Mouse (Mus musculus) lung, embryonic 16.5 days (tissue): ENCODE data around the gene Fbxl14. TPM values are rescaled to one million over a fixed set of nuclear protein-coding genes. Genes with fewer than 3 reads are reported as not detected.
"Not testable (repeated sequence)": the region's sequence is repeated elsewhere in the genome, so short reads cannot be mapped to it uniquely, and the experiment has no call there.

Experiments
- ATAC-seq: fragments of 200-750 bp; cut with Nextera tagmentation; 2 replicates; pipeline ENCODE4 v1.8.0; 2017; ENCODE audit warnings: low read depth, mild to moderate bottlenecking, moderate library complexity
- H3K27ac ChIP-seq: fragments of 300-500 bp; sonication (generic); 2 replicates; pipeline ENCODE4 v1.5.1; 2014; ENCODE audit warnings: mild to moderate bottlenecking, control low read depth, low read length
- H3K27me3 ChIP-seq: fragments of 300-500 bp; sonication (generic); 2 replicates; pipeline ENCODE4 v1.6.1; 2014; ENCODE audit warnings: low read depth, low read length, mixed read lengths; ENCODE audit not compliant: control insufficient read depth, insufficient read depth
- H3K36me3 ChIP-seq: fragments of 300-500 bp; sonication (generic); 2 replicates; pipeline ENCODE4 v1.6.1; 2014; ENCODE audit warnings: low read length; ENCODE audit not compliant: control insufficient read depth, insufficient read depth
- H3K4me1 ChIP-seq: fragments of 300-500 bp; sonication (generic); replicated peaks from 2 replicates; pipeline ENCODE4 v1.6.1; 2014; ENCODE audit warnings: low read length, mixed read lengths; ENCODE audit not compliant: control insufficient read depth, insufficient read depth
- H3K4me2 ChIP-seq: fragments of 300-500 bp; sonication (generic); 2 replicates; pipeline ENCODE4 v1.6.1; 2014; ENCODE audit warnings: low read depth, low read length, control low read depth
- H3K4me3 ChIP-seq: fragments of 300-500 bp; sonication (generic); 2 replicates; pipeline ENCODE4 v1.5.1; 2014; ENCODE audit warnings: mild to moderate bottlenecking, low read length, control low read depth
- H3K9ac ChIP-seq: fragments of 300-500 bp; sonication (generic); 2 replicates; pipeline ENCODE4 v1.6.1; 2014; ENCODE audit warnings: low read length, control low read depth
- H3K9me3 ChIP-seq: fragments of 300-500 bp; sonication (generic); 2 replicates; pipeline ENCODE4 v1.6.1; 2016; ENCODE audit warnings: low read length; ENCODE audit not compliant: control insufficient read depth
- WGBS: fragments of 180-500 bp; shearing (Covaris S2); extraction: QIAGEN DNeasy Blood & Tissue Kit; methylation state at CpG from one replicate; pipeline ENCODE4 v1.1.7; 2014; 5-methylcytosine and 5-hydroxymethylcytosine counted together
- polyA plus RNA-seq: library from polyadenylated mRNA; unstranded; fragments of >200 nt; fragmentation: Nextera tagmentation; extraction: Ambion mirVana; gene quantifications from 2 replicates; pipeline ENCODE4 v1.2.1, GENCODE M21; 2015

Fbxl14 gene
- polyA plus RNA-seq, 1 experiment from 2014 or later: 4.0 TPM

- peak; percentile 93 for ATAC-seq
- H3K9ac ChIP-seq: peak overlapping the region; percentile 90
- H3K27me3 ChIP-seq: no peaks in the 10 kb centered on the region
- 1% methylated on average over 46 of the region's 49 CpGs for WGBS
- peaks cover 38% of the 10 kb centered on the region for H3K4me1 ChIP-seq
- H3K36me3 ChIP-seq: no peaks in the 10 kb centered on the region; the same call in 1 of the 2 replicates
- H3K9me3 ChIP-seq: no peaks in the 10 kb centered on the region
- H3K4me3 ChIP-seq: peak overlapping the region; percentile 82
- peak overlapping the region; percentile 98 for H3K27ac ChIP-seq
- H3K4me2 ChIP-seq: peak overlapping the region; percentile 98
Measured at GRCm38 (mm10) chr6:119478560-119479342, 717 bp upstream of the Fbxl14 start.

GRCm38 (mm10) chr6:119479876-119480705 lies 623 bp downstream of the Fbxl14 start:
- peak overlapping the region; percentile 90 for H3K9ac ChIP-seq
- peak overlapping the region; percentile 82 for H3K4me3 ChIP-seq
- peak; percentile 21 for ATAC-seq
- H3K4me2 ChIP-seq: peak overlapping the region; percentile 98
- peaks cover 40% of the 10 kb centered on the region for H3K4me1 ChIP-seq
- H3K9me3 ChIP-seq: no peaks in the 10 kb centered on the region
- peak overlapping the region; percentile 98 for H3K27ac ChIP-seq
- H3K27me3 ChIP-seq: no peaks in the 10 kb centered on the region
- H3K36me3 ChIP-seq: no peaks in the 10 kb centered on the region; the same call in 1 of the 2 replicates
- under 1% methylated on average over 67 of the region's 70 CpGs for WGBS

DNA sequence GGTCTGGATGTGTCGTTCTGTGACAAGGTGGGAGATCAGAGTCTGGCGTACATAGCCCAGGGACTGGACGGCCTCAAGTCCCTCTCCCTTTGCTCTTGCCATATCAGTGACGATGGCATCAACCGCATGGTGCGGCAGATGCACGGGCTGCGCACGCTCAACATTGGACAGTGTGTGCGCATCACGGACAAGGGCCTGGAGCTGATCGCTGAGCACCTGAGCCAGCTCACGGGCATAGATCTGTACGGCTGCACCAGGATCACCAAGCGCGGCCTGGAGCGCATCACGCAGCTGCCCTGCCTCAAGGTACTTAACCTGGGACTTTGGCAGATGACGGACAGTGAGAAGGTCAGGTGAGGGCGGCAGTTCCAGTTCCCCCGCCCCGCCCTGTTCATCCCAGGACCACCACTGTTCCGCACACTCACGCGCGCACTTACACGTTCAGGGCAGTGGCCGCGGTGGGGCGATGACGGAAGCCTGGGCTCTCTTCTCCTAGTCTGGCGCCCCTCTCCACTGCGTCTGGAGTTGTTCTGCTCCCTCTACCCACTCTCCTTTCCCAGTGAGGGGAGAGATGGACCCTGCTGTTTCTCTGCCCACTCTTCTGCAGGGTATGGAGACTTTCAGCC lies 1.4 kb downstream of the Fbxl14 start:
- ATAC-seq: no peak
- peak overlapping the region; percentile 90 for H3K9ac ChIP-seq
- peaks cover 46% of the 10 kb centered on the region for H3K4me1 ChIP-seq
- 2% methylated on average over 33 of the region's 33 CpGs for WGBS
- H3K27ac ChIP-seq: peak overlapping the region; percentile 98
- no peaks in the 10 kb centered on the region; the same call in 1 of the 2 replicates for H3K36me3 ChIP-seq
- H3K4me2 ChIP-seq: peak overlapping the region; percentile 98
- no peaks in the 10 kb centered on the region for H3K9me3 ChIP-seq
- no peaks in the 10 kb centered on the region for H3K27me3 ChIP-seq
- peak overlapping the region; percentile 82 for H3K4me3 ChIP-seq

GRCm38 (mm10) chr6:119481741-119482390 lies 2.4 kb downstream of the Fbxl14 start:
- 4% methylated on average over 10 of the region's 10 CpGs for WGBS

DNA sequence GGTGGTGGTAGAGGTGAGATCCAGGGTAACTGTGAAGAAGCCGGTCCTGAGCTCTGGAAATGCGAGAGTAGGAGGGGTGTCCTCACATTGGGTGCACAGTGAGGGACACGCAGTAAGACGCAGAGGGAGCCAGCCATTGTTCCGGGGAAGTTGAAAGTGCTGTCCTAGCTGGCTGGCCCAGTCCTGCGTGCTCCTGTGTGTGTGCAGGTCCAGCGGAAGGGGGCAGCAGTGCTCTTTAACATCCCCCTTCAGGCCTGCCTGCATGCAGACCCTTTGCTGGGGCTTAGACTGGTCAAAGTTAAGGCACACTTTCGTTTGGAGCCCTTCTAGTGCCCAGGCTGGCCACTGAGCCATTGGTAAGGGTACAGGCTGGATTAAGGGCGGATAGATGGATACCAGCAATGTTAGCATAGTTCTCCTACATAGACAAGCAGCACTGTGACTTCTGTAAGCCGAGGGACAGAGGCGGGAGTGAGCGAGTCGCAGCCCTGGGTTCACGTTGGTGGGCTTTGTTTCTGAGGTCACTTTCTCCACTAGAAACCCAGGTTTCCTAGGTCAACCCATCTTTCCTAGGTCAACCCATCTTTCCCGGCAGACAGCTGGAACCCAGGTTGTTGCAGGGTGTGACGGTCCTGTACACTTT lies 3.6 kb downstream of the Fbxl14 start:
- no peaks in the 10 kb centered on the region for H3K9me3 ChIP-seq
- 0 out of 2 replicates have a peak, but pooled peaks have one; percentile 6 for ATAC-seq
- peaks cover 35% of the 10 kb centered on the region for H3K4me1 ChIP-seq
- no peaks in the 10 kb centered on the region for H3K27me3 ChIP-seq
- peak overlapping the region; percentile 32 for H3K4me3 ChIP-seq
- peak overlapping the region; percentile 57 for H3K4me2 ChIP-seq
- peak overlapping the region; percentile 57 for H3K9ac ChIP-seq
- 40% methylated on average over 16 of the region's 16 CpGs for WGBS
- H3K36me3 ChIP-seq: no peaks in the 10 kb centered on the region; the same call in 1 of the 2 replicates
- peak overlapping the region; percentile 38 for H3K27ac ChIP-seq

More at GRCm38 (mm10) chr6:119481741-119482390, 2.4 kb downstream of the Fbxl14 start:
- H3K9me3 ChIP-seq, H3K27ac ChIP-seq, H3K36me3 ChIP-seq, H3K27me3 ChIP-seq, ATAC-seq: not testable (repeated sequence)
- peaks cover 47% of the 10 kb centered on the region for H3K4me1 ChIP-seq
- H3K9ac ChIP-seq: 0 out of 2 replicates have a peak overlapping the region, but pooled peaks have one; percentile 8
- peak overlapping the region; percentile 98 for H3K4me2 ChIP-seq
- peak overlapping the region; percentile 35 for H3K4me3 ChIP-seq

DNA sequence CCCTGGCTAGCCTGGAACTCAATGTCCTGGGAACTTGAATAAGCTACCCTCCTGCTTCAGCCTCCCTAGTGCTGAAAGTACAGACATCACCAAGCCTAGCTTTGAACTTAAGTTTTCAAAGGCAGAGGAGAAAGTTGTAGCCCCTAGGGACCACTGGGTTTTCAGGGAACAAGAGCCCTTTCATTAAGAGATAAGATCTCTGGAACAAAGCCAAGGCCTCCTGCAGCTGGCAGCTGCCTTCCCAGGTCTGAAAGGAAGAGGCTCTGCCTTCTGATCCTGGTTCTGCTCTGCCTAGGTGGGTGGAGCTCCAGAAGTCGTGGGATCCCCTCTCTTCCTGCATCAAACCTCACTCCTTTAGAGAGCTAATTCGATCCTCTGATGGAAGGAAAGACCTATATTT lies 6.0 kb downstream of the Fbxl14 start:
- WGBS: 5% methylated on average over 2 of the region's 2 CpGs

GRCm38 (mm10) chr6:119486381-119487084 lies 7.1 kb downstream of the Fbxl14 start:
- ATAC-seq: no peak
- Histone ChIP-seq H3K27ac (no peak overlapping the region), H3K36me3 (no peaks in the 10 kb centered on the region; the same call in 1 of the 2 replicates), H3K27me3 (no peaks in the 10 kb centered on the region), H3K4me1 (peaks cover 24% of the 10 kb centered on the region), H3K4me3 (no peak overlapping the region), H3K9ac (no peak overlapping the region), H3K4me2 (no peak overlapping the region), H3K9me3 (no peaks in the 10 kb centered on the region)
- 83% methylated on average over 12 of the region's 12 CpGs for WGBS

More for the DNA sequence above, 6.0 kb downstream of the Fbxl14 start:
- Histone ChIP-seq H3K9ac (no peak overlapping the region), H3K4me3 (no peak overlapping the region), H3K27me3 (no peaks in the 10 kb centered on the region), H3K4me2 (no peak overlapping the region), H3K9me3 (no peaks in the 10 kb centered on the region), H3K27ac (no peak overlapping the region), H3K36me3 (no peaks in the 10 kb centered on the region; the same call in 1 of the 2 replicates), H3K4me1 (peaks cover 28% of the 10 kb centered on the region)
- ATAC-seq: no peak

DNA sequence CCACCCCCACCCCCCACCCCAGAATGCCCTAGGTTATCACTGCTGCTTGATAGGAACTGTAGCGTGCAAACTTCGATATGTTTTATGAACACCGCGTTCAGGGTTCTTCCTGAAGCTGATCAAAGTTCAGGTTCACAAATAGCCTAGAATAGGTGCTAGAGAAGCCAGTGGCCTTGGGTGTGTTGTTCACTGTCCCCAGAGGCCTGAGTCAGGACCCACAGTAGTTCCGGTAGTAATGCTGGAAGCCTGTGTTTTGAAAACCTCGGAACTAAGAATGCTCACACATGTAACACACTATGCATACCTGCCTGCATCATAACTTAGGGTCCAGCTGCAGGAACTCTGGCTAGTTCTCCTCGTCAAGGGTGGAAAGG lies 7.6 kb downstream of the Fbxl14 start:
- WGBS: 79% methylated on average over 7 of the region's 7 CpGs

More for the DNA sequence above, 7.6 kb downstream of the Fbxl14 start:
- Histone ChIP-seq H3K9ac (no peak overlapping the region), H3K27ac (no peak overlapping the region), H3K4me2 (no peak overlapping the region), H3K36me3 (no peaks in the 10 kb centered on the region; the same call in 1 of the 2 replicates), H3K9me3 (no peaks in the 10 kb centered on the region), H3K4me3 (no peak overlapping the region), H3K27me3 (no peaks in the 10 kb centered on the region), H3K4me1 (peaks cover 24% of the 10 kb centered on the region)
- no peak for ATAC-seq
